21 mouse cellular contexts compared by ENCODE assay signal in genomic region chr17:84380340-84380739, GRCm38 (mm10).
A peak's percentile ranks its signal among the peaks of the same experiment; 100 is the strongest.
DNase-seq lines count a peak whose midpoint lies in the region; ATAC-seq and TF ChIP-seq lines count a peak whose summit lies in the region.
"Had no signal": no experiment of that assay in that cellular context is flagged by ENCODE, and none has a peak within 500 bp of the region (broad histone marks: within the 10 kb centered on the region; RNA-seq: fewer than 3 reads in every experiment).

No protein-coding gene starts in this region.

- WGBS in bone marrow, adult 2 months, result 69% methylated on average over 9 of the region's 9 CpGs
- whole genome bisulfite sequencing in lung, adult 2 months, result 95% methylated on average over 9 of the region's 9 CpGs

- no peak for TF ChIP-seq CTCF in bone marrow, adult 2 months (IDR thresholded peaks at IDR 0.05; ENCODE audit: control insufficient read depth, insufficient read depth, low read length)
- no peak for TF ChIP-seq CTCF in gastrocnemius, adult 2 months (IDR thresholded peaks at IDR 0.05)
- no peak for TF ChIP-seq CTCF in lung, adult 2 months (IDR thresholded peaks at IDR 0.05; ENCODE audit: insufficient read depth, low read length)

- peak; percentile 91 for ATAC-seq in megakaryocyte, adult 5-6 weeks (ENCODE audit: poor library complexity, severe bottlenecking)
- 0 out of 2 replicates have a peak, but pooled peaks have one; percentile 19 for ATAC-seq in neutrophil, adult 5-6 weeks (ENCODE audit: extremely low read depth, insufficient number of reproducible peaks, low FRiP score, poor library complexity, severe bottlenecking)
- ATAC-seq: forebrain, embryonic 13.5 days; forebrain, postnatal 0 days; hindbrain, embryonic 16.5 days had no signal

- peaks cover 1% of the 10 kb centered on the region; the same call in 1 of the 2 replicates for H3K4me1 ChIP-seq in bone marrow, adult 2 months (ENCODE audit: control insufficient read depth, insufficient read depth, low read length)
- no peaks in the 10 kb centered on the region for H3K4me1 ChIP-seq in lung, adult 2 months (ENCODE audit: control insufficient read depth, insufficient read depth, low read length)
- H3K4me1 ChIP-seq: embryonic facial prominence, embryonic 10.5 days; forebrain, embryonic 13.5 days; heart, embryonic 10.5 days; hindbrain, embryonic 12.5 days had no signal

- TF ChIP-seq POLR2A in bone marrow, adult 2 months (IDR thresholded peaks at IDR 0.05; ENCODE audit: borderline replicate concordance, control insufficient read depth, low read depth, low read length), result no peak
- TF ChIP-seq POLR2A in lung, adult 2 months (IDR thresholded peaks at IDR 0.05; ENCODE audit: borderline replicate concordance, extremely low read depth, low read depth, low read length), result no peak

- no peak overlapping the region for H3K4me3 ChIP-seq in bone marrow, adult 2 months (replicated peaks; ENCODE audit: control insufficient read depth, low read depth, low read length)
- no peak overlapping the region for H3K4me3 ChIP-seq in gastrocnemius, adult 2 months
- H3K4me3 ChIP-seq in lung, adult 2 months (replicated peaks; ENCODE audit: extremely low read depth, low read depth, low read length), result no peak overlapping the region
- H3K4me3 ChIP-seq: embryonic facial prominence, embryonic 10.5 days; forebrain, embryonic 13.5 days; heart, embryonic 10.5 days; hindbrain, embryonic 12.5 days had no signal

- peak; percentile 8 for DNase-seq in 416B (ENCODE audit: low read depth)
- DNase-seq in gastrocnemius, adult 2 months, result no peak
- no peak for DNase-seq in gastrocnemius, adult 18-20 months (ENCODE audit: low spot score)
- DNase-seq in lung, adult 2 months, result no peak
- DNase-seq: adrenal gland, postnatal 10 days; cerebellum, adult 11-12 months; cerebellum, adult 9-11 months; cerebellum, postnatal 36 days; forebrain, postnatal 0 days; gastrocnemius, postnatal 36 days; heart, adult 18-20 months; heart, postnatal 10 days; heart, postnatal 4 days had no signal

- intact Hi-C loops in gastrocnemius, adult 2 months (cut with DNase I), result loop anchor here (5.0 kb wide), 2 partner anchors 178 to 508 kb away; no protein-coding TSS in a partner anchor

- H3K27ac ChIP-seq in bone marrow, adult 2 months (ENCODE audit: control insufficient read depth, insufficient read depth, low read depth, low read length, poor library complexity), result peak overlapping the region; percentile 6; the same call in 1 of the 2 replicates
- H3K27ac ChIP-seq in gastrocnemius, adult 2 months, result no peak overlapping the region
- H3K27ac ChIP-seq: embryonic facial prominence, embryonic 10.5 days; forebrain, embryonic 13.5 days; heart, embryonic 10.5 days; hindbrain, embryonic 12.5 days had no signal
